Mouse (Mus musculus): ENCODE data around the gene Dnajb2.

- TF ChIP-seq CTCF (conservative IDR thresholded peaks at IDR 0.05 in 1 of 2, IDR thresholded peaks at IDR 0.05 in 1 of 2; ENCODE audit: low read depth in 2 of 2, low read length in 2 of 2) (no peak), USF1 (IDR thresholded peaks at IDR 0.05; ENCODE audit: low read depth, low read length) (no peak), SMC3 (IDR thresholded peaks at IDR 0.05; ENCODE audit: low read depth, low read length) (no peak)
These were observed 43.8 kb upstream of the Dnajb2 start for GRCm38 (mm10) chr1:75192452-75192851.

Data from CH12.LX (cell line).